Mouse (Mus musculus) inflammation-experienced regulatory T-cells, adult 6 months (primary cell): ENCODE measurements at regions not wholly inside any gene's neighbourhood (a gene's known extent, or its start where the extent isn't known, plus 50 kb on each side); places are given as distances from the start of the nearest gene placed in this dataset.
"Not testable (repeated sequence)": the region's sequence is repeated elsewhere in the genome, so short reads cannot be mapped to it uniquely, and the experiment has no call there.

Source experiments
- ATAC-seq: one replicate; pipeline ENCODE4 v1.8.0; 2017

GRCm38 (mm10) chr3:79002173-79002848 is 284.0 kb downstream of the Rapgef2 start:
- ATAC-seq: no peak

GRCm38 (mm10) chr3:79001754-79002153 is 284.6 kb downstream of the Rapgef2 start:
- ATAC-seq: no peak

- ATAC-seq: no peak
Observed at GRCm38 (mm10) chr3:79000293-79000692, 286.0 kb downstream of the Rapgef2 start.

- ATAC-seq: no peak
Observed at GRCm38 (mm10) chr3:78999803-79000202, 286.5 kb downstream of the Rapgef2 start.

DNA sequence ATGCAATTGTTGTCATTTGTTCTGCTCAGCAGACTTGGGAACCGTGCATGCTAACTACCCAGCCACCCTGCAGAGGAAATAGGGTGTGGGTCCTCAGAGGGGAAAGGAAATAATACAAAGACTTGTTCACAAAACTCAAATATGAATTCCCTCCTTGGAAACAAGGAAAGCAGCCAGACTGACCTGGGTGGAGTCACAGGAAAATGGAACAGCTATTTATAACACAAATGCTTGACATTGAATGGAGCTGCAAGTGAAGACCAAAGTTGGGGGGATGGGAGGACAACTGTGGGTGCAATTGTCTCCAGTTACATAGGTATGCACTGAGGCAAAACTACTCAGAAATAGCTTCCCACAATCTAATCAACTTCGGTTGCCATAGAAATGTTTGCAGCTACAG is 298.2 kb downstream of the Rapgef2 start:
- no peak for ATAC-seq

DNA sequence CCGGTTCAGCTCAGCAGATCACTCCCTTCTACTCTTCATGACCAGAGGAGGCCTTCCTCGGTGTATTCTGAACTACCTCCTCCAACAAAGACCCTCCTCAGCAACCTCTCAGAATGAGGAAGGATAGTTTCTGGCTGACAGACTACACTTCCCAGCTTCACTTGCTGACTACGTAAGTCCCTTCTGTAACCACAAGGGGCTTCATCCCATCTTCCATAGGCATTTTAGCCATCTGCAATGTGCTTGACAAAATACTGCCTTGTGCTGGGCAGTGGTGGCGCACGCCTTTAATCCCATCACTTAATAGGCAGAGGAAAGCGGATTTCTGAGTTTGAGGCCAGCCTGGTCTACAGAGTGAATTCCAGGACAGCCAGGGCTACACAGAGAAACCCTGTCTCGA is 299.6 kb downstream of the Rapgef2 start:
- ATAC-seq: no peak

DNA sequence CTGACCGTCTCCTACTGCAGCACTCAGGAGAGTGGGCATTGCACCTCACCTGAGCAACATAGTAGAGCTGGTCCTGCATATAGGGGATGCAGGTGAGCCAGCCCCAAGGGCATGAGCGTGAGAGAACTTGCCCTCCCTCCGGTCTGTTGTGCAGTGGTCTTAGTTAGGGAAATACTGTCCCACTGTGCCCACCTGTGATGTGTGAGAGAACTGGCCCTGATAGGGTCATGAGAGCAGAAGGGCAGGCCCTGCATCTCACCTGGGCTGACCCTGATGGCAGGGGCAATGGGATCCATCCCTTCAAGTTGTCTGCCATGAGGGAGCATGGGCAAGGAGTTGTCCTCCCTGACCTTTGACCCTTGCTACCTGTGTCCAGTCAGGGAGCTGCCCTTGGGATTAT is 305.3 kb downstream of the Rapgef2 start:
- ATAC-seq: no peak

- ATAC-seq: no peak
Observed at GRCm38 (mm10) chr3:78978781-78979180, 307.5 kb downstream of the Rapgef2 start.

GRCm38 (mm10) chr3:78966683-78967549 is 319.4 kb downstream of the Rapgef2 start:
- ATAC-seq: peak; percentile 55

DNA sequence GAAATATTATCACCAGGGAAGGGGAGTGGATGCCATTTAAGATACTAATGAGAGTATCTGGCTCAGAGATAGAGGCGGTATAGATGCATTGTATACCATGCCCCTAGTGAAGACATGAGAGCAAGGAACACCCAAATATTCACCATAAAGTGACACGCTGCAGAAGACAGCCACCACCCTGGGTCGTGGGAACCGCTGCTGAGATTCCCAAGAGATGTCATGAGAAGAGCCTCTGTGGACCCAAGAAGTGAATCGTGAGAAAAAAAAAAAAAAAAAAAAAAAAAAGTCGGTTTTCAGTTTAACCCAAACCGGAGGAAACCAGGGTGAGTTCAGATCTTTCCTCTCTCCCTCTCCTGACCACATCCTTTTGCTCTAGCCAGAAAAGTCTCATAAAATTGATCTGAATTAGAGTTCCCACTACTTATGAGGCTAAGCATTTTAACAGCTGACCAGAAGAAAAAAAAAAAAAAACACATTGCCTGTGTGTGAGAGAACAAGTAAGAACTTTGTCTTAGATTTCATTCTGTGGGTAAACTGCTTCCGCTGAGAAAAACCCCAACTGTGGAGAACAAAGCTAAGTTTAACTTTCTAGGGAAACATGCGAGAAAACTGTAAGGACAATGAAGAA is 322.0 kb downstream of the Rapgef2 start:
- ATAC-seq: peak; percentile 65

DNA sequence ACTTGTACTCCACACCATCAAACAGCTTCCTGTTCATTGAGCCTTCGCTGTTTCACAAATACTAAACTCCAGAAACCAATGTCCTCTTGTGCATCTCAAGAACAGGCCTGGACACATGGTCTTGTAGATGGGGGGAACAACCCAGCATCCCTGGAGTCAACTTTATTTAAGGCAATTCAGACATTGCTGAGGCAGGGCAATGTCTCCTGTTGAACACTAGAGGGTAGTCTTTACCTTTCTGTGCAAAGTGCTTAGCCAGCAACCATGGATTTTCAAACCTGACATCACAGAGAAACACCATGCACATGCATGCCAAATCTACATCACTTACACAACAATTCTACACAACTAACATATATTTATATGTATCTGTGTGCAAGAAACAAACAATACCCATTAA is 327.5 kb downstream of the Rapgef2 start:
- ATAC-seq: peak; percentile 91

GRCm38 (mm10) chr3:78955364-78955763 is 331.0 kb downstream of the Rapgef2 start:
- ATAC-seq: no peak

- ATAC-seq: not testable (repeated sequence)
Observed at GRCm38 (mm10) chr3:78949385-78949784, 336.9 kb downstream of the Rapgef2 start.

- ATAC-seq: no peak
Observed at GRCm38 (mm10) chr3:78948700-78949099, 337.6 kb downstream of the Rapgef2 start.

- peak; percentile 80 for ATAC-seq
Observed at GRCm38 (mm10) chr3:78948171-78948570, 338.1 kb downstream of the Rapgef2 start.

GRCm38 (mm10) chr3:78947183-78947582 is 339.1 kb downstream of the Rapgef2 start:
- no peak for ATAC-seq

DNA sequence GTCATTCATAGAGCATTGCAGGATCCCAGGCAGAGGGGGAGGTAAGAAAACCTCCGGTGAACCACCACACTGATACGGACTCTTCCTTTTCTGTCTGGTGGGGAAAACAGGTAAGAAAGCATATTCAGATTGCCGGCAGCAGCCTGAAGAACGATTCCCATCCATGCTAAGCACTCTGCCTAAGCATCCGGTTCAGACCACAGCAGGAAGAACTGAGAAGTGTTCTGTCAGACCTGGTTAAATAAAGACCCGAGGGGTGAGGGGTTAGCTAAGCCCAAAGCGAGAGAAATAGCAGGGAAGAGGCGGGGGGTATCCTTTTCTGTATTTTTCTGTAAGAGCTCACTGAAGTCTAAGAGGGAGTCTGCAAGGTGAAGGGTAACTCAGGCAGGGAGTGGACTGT is 342.1 kb downstream of the Rapgef2 start:
- no peak for ATAC-seq

DNA sequence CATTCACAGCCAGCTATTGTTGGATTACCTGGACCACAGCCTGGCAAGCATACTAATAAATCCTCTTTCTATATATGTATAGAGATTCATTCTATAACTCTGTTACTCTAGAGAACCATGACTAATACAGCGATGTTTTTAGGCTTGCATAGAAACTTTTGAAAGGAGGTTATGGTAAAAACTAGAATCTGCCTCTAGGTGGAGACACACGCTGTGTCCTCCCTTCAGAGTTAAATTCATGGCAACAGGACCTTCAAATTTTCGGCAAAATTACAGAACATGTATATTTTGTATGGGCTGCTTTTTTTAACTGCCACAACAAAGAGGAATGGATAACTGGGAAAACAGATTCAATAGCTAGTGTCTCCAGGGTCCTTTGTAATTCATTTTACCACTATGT is 353.3 kb downstream of the Rapgef2 start:
- ATAC-seq: no peak

- ATAC-seq: no peak
Observed at GRCm38 (mm10) chr3:78919850-78920249, 366.5 kb downstream of the Rapgef2 start.

GRCm38 (mm10) chr3:78919407-78919806 is 366.9 kb downstream of the Rapgef2 start:
- peak; percentile 98 for ATAC-seq

GRCm38 (mm10) chr3:78908196-78908844 is 378.0 kb downstream of the Rapgef2 start:
- no peak for ATAC-seq

- ATAC-seq: no peak
Observed at GRCm38 (mm10) chr3:78907778-78908177, 378.5 kb downstream of the Rapgef2 start.
